Mouse (Mus musculus) thymus, postnatal 0 days (tissue): ENCODE measurements around the gene Upf3b. TPM values are rescaled to one million over a fixed set of nuclear protein-coding genes. Genes with fewer than 3 reads are reported as not detected.
"Not testable (repeated sequence)": the region's sequence is repeated elsewhere in the genome, so short reads cannot be mapped to it uniquely, and the experiment has no call there.

Experiments
- DNase-seq: peaks from one replicate; pipeline ENCODE4 v3.0.0-alpha.2; 2015; ENCODE audit warnings: low spot score
- polyA plus RNA-seq: library from polyadenylated mRNA; unstranded; fragments of >200 nt; fragmentation: Nextera tagmentation; extraction: Ambion mirVana; gene quantifications from 2 replicates; pipeline ENCODE4 v1.2.1, GENCODE M21; 2015

The Upf3b gene
- polyA plus RNA-seq, 1 experiment from 2014 or later = 25.0 TPM

DNA sequence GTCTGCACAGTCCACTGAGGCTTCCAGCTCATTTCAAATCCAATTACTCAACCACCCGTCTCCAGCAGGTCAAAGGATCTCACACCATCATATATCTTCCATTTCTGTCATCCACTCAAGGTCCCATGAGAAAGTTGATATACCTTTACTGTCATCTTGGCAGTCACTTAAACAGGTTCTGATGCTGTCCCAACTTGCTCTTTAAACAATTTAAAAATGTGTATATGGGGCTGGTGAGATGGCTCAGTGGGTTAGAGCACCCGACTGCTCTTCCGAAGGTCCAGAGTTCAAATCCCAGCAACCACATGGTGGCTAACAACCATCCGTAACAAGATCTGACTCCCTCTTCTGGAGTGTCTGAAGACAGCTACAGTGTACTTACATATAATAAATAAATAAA is 29.8 kb downstream of the Upf3b start:
- not testable (repeated sequence) for DNase-seq

- no peak for DNase-seq
These were observed 33.5 kb downstream of the Upf3b start for GRCm38 (mm10) chrX:37076651-37077050.

GRCm38 (mm10) chrX:37074262-37074892 is 35.7 kb downstream of the Upf3b start:
- peak; percentile 61 for DNase-seq

DNA sequence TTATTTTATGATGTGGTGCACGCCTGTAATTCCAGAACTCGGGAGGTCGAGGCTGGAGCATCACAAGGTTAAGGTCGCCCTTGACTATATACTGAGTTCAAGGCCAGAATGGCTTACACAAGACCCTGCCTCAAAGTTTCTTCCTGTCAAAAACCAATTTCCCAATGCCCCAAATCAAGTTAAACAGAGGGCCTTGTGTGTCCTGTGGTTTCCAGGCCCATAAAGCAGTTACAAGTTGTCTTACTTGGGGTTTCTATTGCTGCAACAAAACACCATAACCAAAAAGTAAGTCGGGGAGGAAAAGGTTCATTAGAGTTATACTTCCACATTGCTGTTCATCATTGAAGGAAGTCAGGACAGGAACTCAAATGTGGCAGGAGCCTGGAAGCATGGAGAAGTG is 41.4 kb downstream of the Upf3b start:
- no peak for DNase-seq

DNA sequence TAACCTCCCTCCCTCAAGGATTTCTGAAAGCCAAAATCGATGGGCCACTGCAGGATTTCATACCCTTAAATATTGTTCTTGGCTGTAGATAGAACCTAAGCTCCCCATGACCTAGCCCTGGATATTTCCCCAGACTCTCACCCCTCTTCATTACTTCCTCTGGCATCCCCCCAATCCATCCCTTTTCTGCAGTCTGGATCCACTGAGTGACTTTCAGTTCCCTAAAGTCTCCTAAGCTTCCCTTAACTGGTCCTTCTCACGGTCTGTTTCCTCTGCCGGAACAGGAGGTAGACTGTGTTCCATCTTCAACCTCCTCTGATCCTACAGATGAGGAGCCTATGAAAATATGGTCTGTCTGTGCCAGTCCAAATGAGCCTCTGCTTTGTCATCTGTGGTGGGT is 42.8 kb downstream of the Upf3b start:
- no peak for DNase-seq

DNA sequence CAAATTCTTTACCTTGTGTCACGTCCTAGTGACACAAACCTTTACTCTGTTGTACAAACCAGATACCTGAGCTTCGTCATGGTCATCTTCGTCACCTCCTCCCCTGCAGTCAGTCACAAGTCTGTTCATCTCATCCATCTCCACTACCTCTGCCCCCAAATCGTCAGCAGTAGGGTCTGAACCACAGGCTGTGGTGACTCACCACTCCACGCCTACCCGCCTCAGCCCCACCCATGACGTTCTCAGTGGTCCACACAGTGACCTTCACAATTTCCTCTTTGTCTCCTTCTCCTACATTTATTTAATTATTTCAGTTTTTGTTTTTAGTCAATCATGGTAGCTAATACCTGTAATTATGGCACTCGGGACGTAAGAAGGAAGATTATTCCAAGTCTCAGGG is 46.2 kb downstream of the Upf3b start:
- no peak for DNase-seq

DNA sequence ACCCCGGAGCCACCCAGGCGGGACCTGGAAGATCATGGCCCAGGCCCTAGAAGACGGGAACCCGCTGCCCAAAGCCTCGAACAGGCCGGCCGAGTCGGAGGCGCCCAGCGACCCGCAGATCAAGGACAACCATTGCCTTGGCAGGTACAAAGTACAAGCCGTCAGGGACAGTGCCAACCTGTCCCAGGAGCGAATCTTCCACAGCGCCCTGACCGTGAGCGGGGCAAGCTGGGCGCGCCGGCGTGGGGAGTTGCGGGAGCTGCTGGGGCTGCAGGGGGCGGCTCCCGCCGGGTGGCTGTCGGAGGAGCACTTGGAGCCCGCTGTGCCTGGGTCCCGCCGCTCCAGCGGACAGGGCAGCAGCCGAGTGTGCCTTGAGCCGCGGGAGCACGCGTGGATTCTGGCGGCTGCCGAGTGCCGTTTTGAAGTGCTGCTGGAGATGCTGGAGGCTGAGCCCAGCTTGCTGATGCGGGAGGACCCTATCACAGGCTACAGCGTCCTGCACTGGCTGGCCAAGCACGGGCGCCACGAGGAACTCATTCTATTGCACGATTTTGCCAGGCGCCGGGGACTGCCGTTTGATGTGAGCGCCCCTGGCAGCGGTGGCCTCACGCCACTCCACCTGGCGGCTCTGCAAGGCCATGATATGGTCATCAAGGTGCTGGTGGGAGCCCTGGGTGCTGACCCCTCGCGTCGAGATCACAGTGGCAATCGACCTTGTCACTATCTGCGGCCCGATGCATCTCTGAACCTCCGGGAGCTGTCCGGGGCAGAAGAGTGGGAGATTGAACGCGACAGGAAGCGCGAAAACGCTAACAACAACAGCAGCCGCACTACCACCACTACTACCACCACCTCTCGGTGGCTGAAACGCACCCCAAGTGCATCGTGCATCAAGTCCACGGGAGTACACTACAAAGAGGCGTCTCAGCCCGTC is 61.0 kb downstream of the Upf3b start:
- no peak for DNase-seq

DNA sequence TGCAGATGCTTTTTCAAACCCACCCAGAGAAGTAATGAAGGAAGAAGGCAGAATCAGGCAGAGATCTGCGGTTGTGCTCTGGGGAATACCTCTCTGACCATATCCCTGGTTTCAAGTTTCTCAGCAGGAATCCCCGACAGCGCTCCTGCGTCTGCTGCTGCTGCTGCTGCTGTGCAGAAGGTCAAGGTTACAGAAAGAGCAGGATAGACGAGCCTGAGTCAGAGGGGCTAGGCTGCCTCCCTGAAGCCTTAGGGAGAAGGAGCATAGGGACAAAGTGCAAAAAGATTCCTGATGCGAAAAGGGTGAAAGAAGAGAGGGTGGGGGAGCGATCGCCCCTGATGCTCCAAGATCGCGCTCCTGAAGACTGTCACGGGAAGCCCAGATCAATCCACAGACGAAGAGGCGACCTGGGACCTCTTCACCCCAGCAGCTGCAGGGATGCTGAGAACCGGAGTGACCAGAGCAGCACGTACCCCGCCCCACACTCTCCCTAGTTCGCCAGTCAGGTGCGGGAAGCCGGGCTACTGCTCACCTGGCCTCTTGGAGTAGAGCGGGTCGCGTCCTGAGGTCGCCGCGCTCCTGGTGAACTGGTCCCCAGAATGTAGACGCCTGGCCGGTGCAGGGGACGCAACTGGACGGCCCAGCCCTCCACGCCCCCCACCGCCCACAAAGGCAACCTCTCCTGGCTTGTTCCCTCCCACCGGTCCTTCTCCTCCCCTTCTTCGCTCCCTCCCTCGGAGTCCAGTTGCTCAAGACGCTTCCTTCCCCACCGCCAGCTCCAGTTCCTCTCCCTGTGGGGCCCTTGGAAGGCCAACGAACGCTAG is 61.8 kb downstream of the Upf3b start, which contains the start of gene Sowahd:
Gene Sowahd (plus strand): TSS at position 780 of the 824 bp plus-strand sequence.
- DNase-seq = no peak

DNA sequence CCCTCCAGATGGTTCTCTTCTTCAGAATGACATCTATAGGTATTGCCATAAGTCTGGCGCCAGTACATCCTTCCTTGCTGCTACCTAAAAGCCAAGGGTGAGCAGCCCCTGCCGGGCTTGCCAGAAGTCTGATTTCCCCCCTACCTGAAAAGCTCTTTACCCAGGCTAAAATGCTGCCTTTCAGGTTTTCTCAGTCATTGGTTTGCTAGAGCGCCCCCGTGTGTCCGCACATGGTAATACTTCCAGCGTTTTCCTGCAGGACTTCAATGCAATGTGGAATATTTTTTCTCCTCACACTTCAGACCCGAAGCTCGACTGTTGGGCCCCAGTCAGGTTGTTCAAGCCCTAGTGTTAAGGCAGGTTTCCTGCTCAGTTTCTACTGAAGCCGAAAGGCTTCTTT is 67.4 kb downstream of the Upf3b start:
- DNase-seq = peak; percentile 29

Other genes with a start within 250 kb of the Upf3b start
- 198 and 205 TPM in 2 replicates for gene Ube2a, start 236.4 kb downstream of the Upf3b start, polyA plus RNA-seq
- 28.5 and 29.7 TPM in 2 replicates for gene C330007P06Rik, start 236.2 kb downstream of the Upf3b start, polyA plus RNA-seq
- 2.5 TPM in 2 replicates for gene Nkrf, start 207.4 kb downstream of the Upf3b start, polyA plus RNA-seq
- gene Sept6, start 118.5 kb downstream of the Upf3b start, polyA plus RNA-seq = 96.3 and 112 TPM in 2 replicates
- gene Sowahd, start 61.5 kb downstream of the Upf3b start, polyA plus RNA-seq = 0.59 and 1.0 TPM in 2 replicates
- gene Rpl39, start 24.9 kb downstream of the Upf3b start, polyA plus RNA-seq = 905 and 976 TPM in 2 replicates
- gene Nkap, start 16.5 kb upstream of the Upf3b start, polyA plus RNA-seq = 21.6 and 26.4 TPM in 2 replicates
- gene Akap14, start 58.5 kb upstream of the Upf3b start, polyA plus RNA-seq = 0.17 TPM in 1 of 2 replicates, not detected in the other
- 690 and 722 TPM in 2 replicates for gene Ndufa1, start 80.8 kb upstream of the Upf3b start, polyA plus RNA-seq
- 16.7 and 17.5 TPM in 2 replicates for gene Rnf113a1, start 80.9 kb upstream of the Upf3b start, polyA plus RNA-seq
- not detected in 2 replicates for gene Gm9, start 100.7 kb upstream of the Upf3b start, polyA plus RNA-seq
- gene Rhox1, start 111.9 kb upstream of the Upf3b start, polyA plus RNA-seq = not detected in 2 replicates
- gene Rhox2a, start 134.7 kb upstream of the Upf3b start, polyA plus RNA-seq = not detected in 2 replicates
- not detected in 2 replicates for gene Rhox3a, start 139.6 kb upstream of the Upf3b start, polyA plus RNA-seq
- gene Rhox4a, start 155.0 kb upstream of the Upf3b start, polyA plus RNA-seq = 0.10 TPM in 1 of 2 replicates, not detected in the other